Mouse (Mus musculus): ENCODE data around the gene Ptprc.

GRCm38 (mm10) chr1:138153126-138153525 is 22.4 kb downstream of the Ptprc start:
- no peak for TF ChIP-seq CTCF (IDR thresholded peaks at IDR 0.05; ENCODE audit: control insufficient read depth, insufficient read depth, insufficient read length)
- no peak for TF ChIP-seq USF1 (IDR thresholded peaks at IDR 0.05; ENCODE audit: low read depth)
- no peak for TF ChIP-seq MYOG (IDR thresholded peaks at IDR 0.05; ENCODE audit: control insufficient read depth, extremely low read depth, insufficient read length)
- no peak for TF ChIP-seq MAX (IDR thresholded peaks at IDR 0.05)
- no peak for TF ChIP-seq MYOD1 (IDR thresholded peaks at IDR 0.05; ENCODE audit: control insufficient read depth, insufficient read length, low read depth)
- TF ChIP-seq CEBPB (IDR thresholded peaks at IDR 0.05; ENCODE audit: low read depth), result no peak
